Mouse (Mus musculus) midbrain, embryonic 13.5 days (tissue): Measurements from ENCODE around the gene Pard3. TPM values are rescaled to one million over a fixed set of nuclear protein-coding genes. Genes with fewer than 3 reads are reported as not detected.

Source experiments
- ATAC-seq: fragments of 200-750 bp; cut with Nextera tagmentation; 2 replicates; pipeline ENCODE4 v1.8.0; 2017; ENCODE audit warnings: mild to moderate bottlenecking, moderate TSS enrichment, moderate library complexity
- H3K27ac ChIP-seq: fragments of 300-500 bp; sonication (generic); 2 replicates; pipeline ENCODE4 v1.5.1; 2015; ENCODE audit warnings: inconsistent platforms, mild to moderate bottlenecking, moderate library complexity
- H3K27me3 ChIP-seq: fragments of 300-500 bp; sonication (generic); 2 replicates; pipeline ENCODE4 v1.6.1; 2015; ENCODE audit warnings: mild to moderate bottlenecking, inconsistent platforms
- H3K36me3 ChIP-seq: fragments of 300-500 bp; sonication (generic); 2 replicates; pipeline ENCODE4 v1.6.1; 2015; ENCODE audit warnings: mild to moderate bottlenecking, inconsistent platforms
- H3K4me1 ChIP-seq: fragments of 300-500 bp; sonication (generic); replicated peaks from 2 replicates; pipeline ENCODE4 v1.6.1; 2015; ENCODE audit warnings: inconsistent platforms
- H3K4me2 ChIP-seq: fragments of 300-500 bp; sonication (generic); replicated peaks from 2 replicates; pipeline ENCODE4 v1.6.1; 2015; ENCODE audit warnings: moderate library complexity, mild to moderate bottlenecking, inconsistent platforms
- H3K4me3 ChIP-seq: fragments of 300-500 bp; sonication (generic); replicated peaks from 2 replicates; pipeline ENCODE4 v1.5.1; 2015; ENCODE audit warnings: mild to moderate bottlenecking, inconsistent platforms
- H3K9ac ChIP-seq: fragments of 300-500 bp; sonication (generic); replicated peaks from 2 replicates; pipeline ENCODE4 v1.6.1; 2015; ENCODE audit warnings: mild to moderate bottlenecking, inconsistent platforms
- H3K9me3 ChIP-seq: fragments of 300-500 bp; sonication (generic); 2 replicates; pipeline ENCODE4 v1.6.1; 2016; ENCODE audit warnings: mild to moderate bottlenecking, inconsistent platforms
- WGBS: fragments of 180-500 bp; shearing (Covaris S2); methylation state at CpG from one replicate; pipeline ENCODE4 v1.1.7; 2015; 5-methylcytosine and 5-hydroxymethylcytosine counted together
- polyA plus RNA-seq: library from polyadenylated mRNA; unstranded; fragments of >200 nt; fragmentation: Nextera tagmentation; extraction: Ambion mirVana; gene quantifications from 2 replicates; pipeline ENCODE4 v1.2.1, GENCODE M21; 2015

Pard3 gene
- polyA plus RNA-seq, 1 experiment from 2014 or later, result 22.8 TPM

GRCm38 (mm10) chr8:127145135-127145534, 81.4 kb downstream of the Pard3 start:
- Histone ChIP-seq H3K27me3 (no peaks in the 10 kb centered on the region), H3K9ac (no peak overlapping the region), H3K4me1 (peaks cover 25% of the 10 kb centered on the region), H3K27ac (no peak overlapping the region), H3K36me3 (no peaks in the 10 kb centered on the region), H3K9me3 (no peaks in the 10 kb centered on the region), H3K4me3 (no peak overlapping the region), H3K4me2 (no peak overlapping the region)
- no peak for ATAC-seq
- WGBS, result 63% methylated on average over 4 of the region's 4 CpGs

- Histone ChIP-seq H3K4me2 (no peak overlapping the region), H3K27me3 (no peaks in the 10 kb centered on the region)
- 72% methylated on average over 4 of the region's 4 CpGs for WGBS
Observed at GRCm38 (mm10) chr8:127146055-127146454, 82.4 kb downstream of the Pard3 start.

GRCm38 (mm10) chr8:127148821-127149220, 85.1 kb downstream of the Pard3 start:
- 74% methylated on average over 7 of the region's 7 CpGs for WGBS
- H3K27ac ChIP-seq, result no peak overlapping the region

More at GRCm38 (mm10) chr8:127146055-127146454, 82.4 kb downstream of the Pard3 start:
- no peak overlapping the region for H3K4me3 ChIP-seq
- no peaks in the 10 kb centered on the region for H3K9me3 ChIP-seq
- H3K27ac ChIP-seq, result no peak overlapping the region
- H3K36me3 ChIP-seq, result no peaks in the 10 kb centered on the region
- ATAC-seq, result no peak
- peaks cover 32% of the 10 kb centered on the region for H3K4me1 ChIP-seq
- H3K9ac ChIP-seq, result no peak overlapping the region

GRCm38 (mm10) chr8:127150645-127151044, 87.0 kb downstream of the Pard3 start:
- Histone ChIP-seq H3K4me3 (no peak overlapping the region), H3K4me1 (peaks cover 29% of the 10 kb centered on the region), H3K27me3 (no peaks in the 10 kb centered on the region), H3K36me3 (no peaks in the 10 kb centered on the region), H3K9ac (no peak overlapping the region), H3K9me3 (no peaks in the 10 kb centered on the region), H3K27ac (no peak overlapping the region), H3K4me2 (no peak overlapping the region)
- WGBS, result 81% methylated on average over 4 of the region's 4 CpGs
- no peak for ATAC-seq

More at GRCm38 (mm10) chr8:127148821-127149220, 85.1 kb downstream of the Pard3 start:
- Histone ChIP-seq H3K9ac (no peak overlapping the region), H3K4me3 (no peak overlapping the region), H3K36me3 (no peaks in the 10 kb centered on the region), H3K27me3 (no peaks in the 10 kb centered on the region), H3K4me1 (peaks cover 36% of the 10 kb centered on the region), H3K4me2 (no peak overlapping the region), H3K9me3 (no peaks in the 10 kb centered on the region)
- ATAC-seq, result no peak

- H3K4me2 ChIP-seq, result no peak overlapping the region
- no peak overlapping the region for H3K9ac ChIP-seq
- H3K4me3 ChIP-seq, result no peak overlapping the region
- H3K27ac ChIP-seq, result no peak overlapping the region
- WGBS, result 59% methylated on average over 3 of the region's 3 CpGs
- H3K36me3 ChIP-seq, result no peaks in the 10 kb centered on the region
- 0 out of 2 replicates have a peak, but pooled peaks have one; percentile 27 for ATAC-seq
- no peaks in the 10 kb centered on the region for H3K9me3 ChIP-seq
- H3K4me1 ChIP-seq, result peaks cover 25% of the 10 kb centered on the region
- no peaks in the 10 kb centered on the region for H3K27me3 ChIP-seq
Observed at GRCm38 (mm10) chr8:127151706-127152105, 88.0 kb downstream of the Pard3 start.

GRCm38 (mm10) chr8:127157087-127157486, 93.4 kb downstream of the Pard3 start:
- Histone ChIP-seq H3K36me3 (0 out of 2 replicates have a peak, but pooled peaks cover 3% of the 10 kb centered on the region), H3K27ac (no peak overlapping the region), H3K4me1 (no peaks in the 10 kb centered on the region), H3K4me2 (no peak overlapping the region), H3K4me3 (no peak overlapping the region), H3K27me3 (no peaks in the 10 kb centered on the region), H3K9ac (no peak overlapping the region), H3K9me3 (no peaks in the 10 kb centered on the region)
- WGBS, result 81% methylated on average over 8 of the region's 8 CpGs
- no peak for ATAC-seq

GRCm38 (mm10) chr8:127159421-127159966, 95.8 kb downstream of the Pard3 start:
- 0 out of 2 replicates have a peak, but pooled peaks cover 3% of the 10 kb centered on the region for H3K36me3 ChIP-seq
- H3K4me3 ChIP-seq, result no peak overlapping the region
- ATAC-seq, result no peak
- H3K27me3 ChIP-seq, result no peaks in the 10 kb centered on the region
- H3K4me1 ChIP-seq, result no peaks in the 10 kb centered on the region
- 68% methylated on average over 3 of the region's 3 CpGs for WGBS
- no peak overlapping the region for H3K27ac ChIP-seq
- H3K9ac ChIP-seq, result no peak overlapping the region
- H3K9me3 ChIP-seq, result no peaks in the 10 kb centered on the region
- no peak overlapping the region for H3K4me2 ChIP-seq

GRCm38 (mm10) chr8:127161854-127162253, 98.2 kb downstream of the Pard3 start:
- Histone ChIP-seq H3K9me3 (no peaks in the 10 kb centered on the region), H3K4me3 (no peak overlapping the region), H3K4me1 (no peaks in the 10 kb centered on the region), H3K9ac (no peak overlapping the region), H3K4me2 (no peak overlapping the region), H3K27ac (no peak overlapping the region), H3K27me3 (no peaks in the 10 kb centered on the region), H3K36me3 (0 out of 2 replicates have a peak, but pooled peaks cover 3% of the 10 kb centered on the region)
- 93% methylated on average over 7 of the region's 7 CpGs for WGBS
- ATAC-seq, result no peak

- Histone ChIP-seq H3K27me3 (no peaks in the 10 kb centered on the region), H3K36me3 (0 out of 2 replicates have a peak, but pooled peaks cover 3% of the 10 kb centered on the region), H3K4me1 (no peaks in the 10 kb centered on the region), H3K9ac (no peak overlapping the region), H3K4me3 (no peak overlapping the region), H3K9me3 (no peaks in the 10 kb centered on the region), H3K4me2 (no peak overlapping the region), H3K27ac (no peak overlapping the region)
- no peak for ATAC-seq
- 100% methylated on average over 1 of the region's 1 CpGs for WGBS
Observed at GRCm38 (mm10) chr8:127162821-127163220, 99.1 kb downstream of the Pard3 start.

GRCm38 (mm10) chr8:127164326-127165280, 100.9 kb downstream of the Pard3 start:
- Histone ChIP-seq H3K27me3 (no peaks in the 10 kb centered on the region), H3K4me3 (no peak overlapping the region), H3K36me3 (0 out of 2 replicates have a peak, but pooled peaks cover 3% of the 10 kb centered on the region), H3K27ac (no peak overlapping the region), H3K4me1 (no peaks in the 10 kb centered on the region), H3K9ac (no peak overlapping the region), H3K4me2 (no peak overlapping the region), H3K9me3 (no peaks in the 10 kb centered on the region)
- no peak for ATAC-seq
- 94% methylated on average over 12 of the region's 12 CpGs for WGBS

- no peak overlapping the region for H3K4me3 ChIP-seq
- H3K9ac ChIP-seq, result no peak overlapping the region
- H3K27ac ChIP-seq, result no peak overlapping the region
- no peaks in the 10 kb centered on the region for H3K27me3 ChIP-seq
- no peaks in the 10 kb centered on the region; the same call in 1 of the 2 replicates for H3K4me1 ChIP-seq
- H3K36me3 ChIP-seq, result no peaks in the 10 kb centered on the region
- ATAC-seq, result no peak
- H3K9me3 ChIP-seq, result no peaks in the 10 kb centered on the region
- WGBS, result 87% methylated on average over 2 of the region's 2 CpGs
- no peak overlapping the region for H3K4me2 ChIP-seq
Observed at GRCm38 (mm10) chr8:127168496-127168895, 104.8 kb downstream of the Pard3 start.

- Histone ChIP-seq H3K4me3 (no peak overlapping the region), H3K9ac (no peak overlapping the region), H3K4me2 (no peak overlapping the region), H3K36me3 (no peaks in the 10 kb centered on the region), H3K9me3 (no peaks in the 10 kb centered on the region), H3K4me1 (no peaks in the 10 kb centered on the region; the same call in 1 of the 2 replicates), H3K27ac (no peak overlapping the region), H3K27me3 (no peaks in the 10 kb centered on the region)
- ATAC-seq, result no peak
- WGBS, result 98% methylated on average over 5 of the region's 5 CpGs
Observed at GRCm38 (mm10) chr8:127169361-127169760, 105.7 kb downstream of the Pard3 start.
